Mouse (Mus musculus): Measurements from ENCODE around the gene 4921536K21Rik. TPM values are rescaled to one million over a fixed set of nuclear protein-coding genes. Genes with fewer than 3 reads are reported as not detected.

4921536K21Rik gene
- polyA plus RNA-seq, 1 experiment from 2014 or later, result not detected

DNA sequence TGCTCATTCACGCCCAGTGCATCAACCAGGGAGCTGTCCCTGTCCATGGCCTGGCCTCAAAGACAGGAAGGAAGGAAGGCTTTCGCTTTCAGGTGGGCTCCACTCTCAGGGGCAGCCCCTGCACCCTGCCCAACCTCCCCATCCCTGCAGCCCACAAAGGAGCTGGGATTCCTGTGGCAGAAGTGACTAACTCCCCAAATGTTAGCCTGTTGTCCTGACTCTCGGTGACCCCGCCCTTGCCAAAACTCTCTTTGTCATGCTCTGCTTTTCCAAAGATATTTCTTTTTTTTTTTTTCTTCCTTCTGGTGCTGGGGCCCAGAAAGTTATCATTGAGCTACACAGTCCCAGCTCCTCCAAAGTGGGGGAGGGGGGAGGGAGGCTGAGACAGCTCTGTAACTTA is 14.3 kb upstream of the 4921536K21Rik start:
- Histone ChIP-seq H3K4me3 (ENCODE audit: control insufficient read depth in 1 of 2, insufficient read depth in 1 of 2, low read depth in 1 of 2, low read length in 2 of 2) (no peak overlapping the region), H3K27ac (replicated peaks in 1 of 2; ENCODE audit: control insufficient read depth in 1 of 2, insufficient read depth in 1 of 2, low read depth in 2 of 2, low read length in 2 of 2) (no peak overlapping the region), H3K9me3 (ENCODE audit: control insufficient read depth, low read length) (no peaks in the 10 kb centered on the region), H3K9ac (ENCODE audit: low read length) (no peak overlapping the region), H3K27me3 (ENCODE audit: control insufficient read depth, insufficient read depth, low read length) (no peaks in the 10 kb centered on the region), H3K4me2 (ENCODE audit: low read length) (no peak overlapping the region), H3K36me3 (ENCODE audit: control insufficient read depth, insufficient read depth, low read length) (peaks cover 14% of the 10 kb centered on the region; the same call in 1 of the 2 replicates), H3K4me1 (ENCODE audit: control insufficient read depth in 2 of 2, insufficient read depth in 2 of 2, low read length in 2 of 2) (peaks cover 29 to 33% of the 10 kb centered on the region in 2 experiments)
- ATAC-seq (ENCODE audit: insufficient number of reproducible peaks, insufficient read depth, low FRiP score, low read depth), result no peak
- 89% methylated on average over 4 of the region's 4 CpGs for WGBS

DNA sequence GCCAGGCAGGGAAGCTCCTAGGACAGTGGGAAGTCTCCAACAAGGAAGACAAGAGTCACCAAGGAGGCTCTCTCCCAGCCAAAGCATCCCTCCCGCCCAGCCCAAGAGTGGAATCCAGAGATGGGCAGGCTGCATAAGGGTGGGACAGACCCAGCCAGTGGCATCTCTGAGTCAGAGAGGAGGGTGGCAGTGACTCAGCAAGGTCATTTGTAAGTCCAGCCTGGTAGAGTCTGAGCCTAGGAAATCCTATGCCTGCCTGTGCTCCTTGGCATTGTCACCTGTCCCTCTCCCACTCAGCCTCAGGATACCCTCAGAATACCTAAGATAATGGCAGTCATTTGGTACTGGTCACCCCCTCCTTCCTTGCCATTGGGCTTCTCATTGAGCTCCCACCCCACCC is 10.5 kb upstream of the 4921536K21Rik start:
- Histone ChIP-seq H3K27me3 (ENCODE audit: control insufficient read depth, insufficient read depth, low read length) (no peaks in the 10 kb centered on the region), H3K4me1 (ENCODE audit: control insufficient read depth in 2 of 2, insufficient read depth in 2 of 2, low read length in 2 of 2) (peaks cover 5 to 6% of the 10 kb centered on the region in 2 experiments; a peak in 3 of 4 replicates), H3K9ac (ENCODE audit: low read length) (no peak overlapping the region), H3K27ac (replicated peaks in 1 of 2; ENCODE audit: control insufficient read depth in 1 of 2, insufficient read depth in 1 of 2, low read depth in 2 of 2, low read length in 2 of 2) (no peak overlapping the region), H3K4me2 (ENCODE audit: low read length) (no peak overlapping the region), H3K9me3 (ENCODE audit: control insufficient read depth, low read length) (no peaks in the 10 kb centered on the region), H3K36me3 (ENCODE audit: control insufficient read depth, insufficient read depth, low read length) (peaks cover 14% of the 10 kb centered on the region; the same call in 1 of the 2 replicates), H3K4me3 (ENCODE audit: control insufficient read depth in 1 of 2, insufficient read depth in 1 of 2, low read depth in 1 of 2, low read length in 2 of 2) (no peak overlapping the region)
- no peak for ATAC-seq (ENCODE audit: insufficient number of reproducible peaks, insufficient read depth, low FRiP score, low read depth)
- 100% methylated on average over 1 of the region's 1 CpGs for WGBS

DNA sequence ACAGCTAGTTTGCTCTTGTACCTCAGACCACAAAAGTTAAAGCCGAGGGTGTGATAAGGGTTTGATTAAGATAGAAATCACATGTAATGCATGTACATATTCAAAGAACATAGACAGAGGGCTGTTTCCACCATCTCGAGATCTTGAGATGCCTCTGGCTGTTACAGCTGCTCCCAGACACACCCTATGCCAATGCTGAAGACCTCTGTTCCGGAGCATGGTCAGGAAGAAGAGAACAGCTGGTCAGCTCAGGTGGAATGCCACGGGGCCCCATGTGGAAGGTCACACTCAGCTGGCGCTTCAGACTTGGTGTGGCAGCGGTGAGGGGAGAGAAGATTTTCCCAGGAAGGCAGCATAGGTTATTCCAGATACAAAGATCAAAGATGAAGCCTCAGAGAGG is 9.8 kb upstream of the 4921536K21Rik start:
- no peaks in the 10 kb centered on the region for H3K9me3 ChIP-seq (ENCODE audit: control insufficient read depth, low read length)
- peaks cover 3 to 6% of the 10 kb centered on the region in 2 experiments; a peak in 3 of 4 replicates for H3K4me1 ChIP-seq (ENCODE audit: control insufficient read depth in 2 of 2, insufficient read depth in 2 of 2, low read length in 2 of 2)
- peaks cover 14% of the 10 kb centered on the region; the same call in 1 of the 2 replicates for H3K36me3 ChIP-seq (ENCODE audit: control insufficient read depth, insufficient read depth, low read length)
- H3K27me3 ChIP-seq (ENCODE audit: control insufficient read depth, insufficient read depth, low read length), result no peaks in the 10 kb centered on the region
- H3K9ac ChIP-seq (ENCODE audit: low read length), result no peak overlapping the region
- H3K27ac ChIP-seq (replicated peaks in 1 of 2; ENCODE audit: control insufficient read depth in 1 of 2, insufficient read depth in 1 of 2, low read depth in 2 of 2, low read length in 2 of 2), result no peak overlapping the region
- H3K4me3 ChIP-seq (ENCODE audit: control insufficient read depth in 1 of 2, insufficient read depth in 1 of 2, low read depth in 1 of 2, low read length in 2 of 2), result no peak overlapping the region
- WGBS, result 82% methylated on average over 6 of the region's 6 CpGs
- no peak overlapping the region for H3K4me2 ChIP-seq (ENCODE audit: low read length)
- no peak for ATAC-seq (ENCODE audit: insufficient number of reproducible peaks, insufficient read depth, low FRiP score, low read depth)

DNA sequence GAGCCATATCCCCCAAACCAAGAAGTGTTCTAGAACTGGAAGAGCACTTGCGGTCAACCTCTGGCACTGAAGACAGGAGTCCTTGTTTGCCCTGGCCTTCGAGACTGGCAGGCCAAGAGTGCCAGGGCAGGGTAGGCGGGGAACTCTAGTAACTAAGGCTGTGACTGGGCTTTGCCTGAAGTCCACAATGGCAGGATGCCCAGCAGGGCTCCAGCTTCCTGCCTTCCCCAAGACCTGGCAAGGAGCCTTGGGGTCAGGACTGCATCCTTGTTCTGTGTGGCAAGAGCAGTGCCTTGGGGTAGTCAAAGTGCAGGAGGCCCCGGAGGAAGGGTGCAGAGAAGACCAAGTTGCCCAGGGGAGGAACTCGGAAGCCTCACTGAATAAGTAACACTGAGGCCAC is 8.1 kb upstream of the 4921536K21Rik start:
- H3K9me3 ChIP-seq (ENCODE audit: control insufficient read depth, low read length), result no peaks in the 10 kb centered on the region
- 73% methylated on average over 5 of the region's 5 CpGs for WGBS
- H3K4me2 ChIP-seq (ENCODE audit: low read length), result no peak overlapping the region
- H3K9ac ChIP-seq (ENCODE audit: low read length), result no peak overlapping the region
- H3K4me1 ChIP-seq (ENCODE audit: control insufficient read depth in 2 of 2, insufficient read depth in 2 of 2, low read length in 2 of 2), result peaks cover 3 to 6% of the 10 kb centered on the region in 2 experiments; a peak in 3 of 4 replicates
- H3K36me3 ChIP-seq (ENCODE audit: control insufficient read depth, insufficient read depth, low read length), result peaks cover 23% of the 10 kb centered on the region; the same call in 1 of the 2 replicates
- H3K27me3 ChIP-seq (ENCODE audit: control insufficient read depth, insufficient read depth, low read length), result no peaks in the 10 kb centered on the region
- no peak overlapping the region for H3K27ac ChIP-seq (replicated peaks in 1 of 2; ENCODE audit: control insufficient read depth in 1 of 2, insufficient read depth in 1 of 2, low read depth in 2 of 2, low read length in 2 of 2)
- no peak overlapping the region for H3K4me3 ChIP-seq (ENCODE audit: control insufficient read depth in 1 of 2, insufficient read depth in 1 of 2, low read depth in 1 of 2, low read length in 2 of 2)
- no peak for ATAC-seq (ENCODE audit: insufficient number of reproducible peaks, insufficient read depth, low FRiP score, low read depth)

DNA sequence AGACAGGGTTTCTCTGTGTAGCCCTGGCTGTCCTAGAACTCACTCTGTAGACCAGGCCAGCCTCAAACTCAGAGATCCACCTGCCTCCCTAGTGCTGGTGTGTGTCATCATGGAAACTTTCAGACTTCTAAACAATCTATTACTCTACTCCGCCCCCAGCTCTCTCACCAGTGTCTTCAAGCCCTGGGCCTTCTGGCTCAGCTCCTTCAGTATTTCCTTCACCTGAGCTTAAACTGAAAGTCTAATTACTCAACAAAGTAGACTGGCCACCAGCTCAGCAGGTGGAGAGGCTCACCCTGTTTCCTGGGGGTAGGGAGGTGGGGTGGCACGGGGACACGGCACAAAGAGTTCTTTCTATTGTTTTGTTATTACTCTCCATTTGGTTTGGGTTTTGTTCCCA is 7.6 kb upstream of the 4921536K21Rik start:
- Histone ChIP-seq H3K9ac (ENCODE audit: low read length) (no peak overlapping the region), H3K4me1 (ENCODE audit: control insufficient read depth in 2 of 2, insufficient read depth in 2 of 2, low read length in 2 of 2) (peaks cover 3 to 6% of the 10 kb centered on the region in 2 experiments; a peak in 3 of 4 replicates), H3K36me3 (ENCODE audit: control insufficient read depth, insufficient read depth, low read length) (peaks cover 26% of the 10 kb centered on the region), H3K4me2 (ENCODE audit: low read length) (no peak overlapping the region), H3K4me3 (ENCODE audit: control insufficient read depth in 1 of 2, insufficient read depth in 1 of 2, low read depth in 1 of 2, low read length in 2 of 2) (no peak overlapping the region), H3K9me3 (ENCODE audit: control insufficient read depth, low read length) (no peaks in the 10 kb centered on the region), H3K27ac (replicated peaks in 1 of 2; ENCODE audit: control insufficient read depth in 1 of 2, insufficient read depth in 1 of 2, low read depth in 2 of 2, low read length in 2 of 2) (no peak overlapping the region), H3K27me3 (ENCODE audit: control insufficient read depth, insufficient read depth, low read length) (no peaks in the 10 kb centered on the region)
- 89% methylated on average over 3 of the region's 3 CpGs for WGBS
- ATAC-seq (ENCODE audit: insufficient number of reproducible peaks, insufficient read depth, low FRiP score, low read depth), result no peak

DNA sequence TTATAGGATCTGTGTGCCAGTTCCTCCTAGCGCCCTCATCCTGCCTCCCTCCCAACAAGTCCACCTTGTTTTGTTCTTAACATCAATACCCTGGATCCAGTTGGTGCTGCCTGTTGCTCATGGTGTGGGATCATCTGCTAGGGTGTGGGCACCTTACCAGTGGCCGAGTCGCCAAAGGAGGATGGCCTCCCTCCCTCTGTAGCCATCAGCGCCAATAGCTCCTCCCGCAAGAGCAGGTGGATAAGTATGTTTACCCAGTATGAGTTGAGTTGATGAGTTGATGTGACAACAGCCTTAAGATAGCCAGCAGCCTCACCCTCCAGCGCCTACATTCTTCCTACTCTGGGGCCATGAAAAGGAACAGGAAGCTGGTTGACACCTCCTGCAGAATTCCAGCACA is 5.4 kb upstream of the 4921536K21Rik start:
- Histone ChIP-seq H3K9ac (ENCODE audit: low read length) (no peak overlapping the region), H3K4me2 (ENCODE audit: low read length) (no peak overlapping the region), H3K4me3 (ENCODE audit: control insufficient read depth in 1 of 2, insufficient read depth in 1 of 2, low read depth in 1 of 2, low read length in 2 of 2) (no peak overlapping the region), H3K36me3 (ENCODE audit: control insufficient read depth, insufficient read depth, low read length) (peaks cover 26% of the 10 kb centered on the region), H3K27ac (replicated peaks in 1 of 2; ENCODE audit: control insufficient read depth in 1 of 2, insufficient read depth in 1 of 2, low read depth in 2 of 2, low read length in 2 of 2) (no peak overlapping the region), H3K9me3 (ENCODE audit: control insufficient read depth, low read length) (no peaks in the 10 kb centered on the region), H3K27me3 (ENCODE audit: control insufficient read depth, insufficient read depth, low read length) (no peaks in the 10 kb centered on the region), H3K4me1 (ENCODE audit: control insufficient read depth in 2 of 2, insufficient read depth in 2 of 2, low read length in 2 of 2) (peaks cover 3 to 15% of the 10 kb centered on the region in 2 experiments; a peak in 3 of 4 replicates)
- no peak for ATAC-seq (ENCODE audit: insufficient number of reproducible peaks, insufficient read depth, low FRiP score, low read depth)
- 45% methylated on average over 6 of the region's 6 CpGs for WGBS

DNA sequence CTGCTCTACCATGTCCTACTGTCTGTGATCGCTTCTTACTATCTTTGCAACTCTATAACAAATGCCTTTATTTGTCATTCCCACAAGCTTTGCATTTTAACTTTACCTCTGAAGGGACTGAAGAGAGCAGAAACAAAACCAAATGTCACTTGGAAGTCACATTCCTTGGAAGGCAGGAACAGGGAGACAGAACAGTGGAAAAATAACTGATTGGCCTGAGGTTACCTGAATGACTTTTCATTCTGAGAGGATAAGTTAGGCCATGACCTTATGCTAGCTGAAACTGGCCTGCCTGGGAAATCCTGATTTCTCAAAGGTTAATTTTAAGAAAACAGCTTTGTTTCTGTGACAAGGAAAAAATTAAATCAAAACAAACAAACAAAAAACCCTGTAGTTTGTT is 1.0 kb upstream of the 4921536K21Rik start:
- H3K4me2 ChIP-seq (ENCODE audit: low read length), result no peak overlapping the region
- no peaks in the 10 kb centered on the region for H3K27me3 ChIP-seq (ENCODE audit: control insufficient read depth, insufficient read depth, low read length)
- peaks cover 20% of the 10 kb centered on the region for H3K36me3 ChIP-seq (ENCODE audit: control insufficient read depth, insufficient read depth, low read length)
- no peaks in the 10 kb centered on the region for H3K9me3 ChIP-seq (ENCODE audit: control insufficient read depth, low read length)
- no peak overlapping the region for H3K4me3 ChIP-seq (ENCODE audit: control insufficient read depth in 1 of 2, insufficient read depth in 1 of 2, low read depth in 1 of 2, low read length in 2 of 2)
- H3K27ac ChIP-seq (replicated peaks in 1 of 2; ENCODE audit: control insufficient read depth in 1 of 2, insufficient read depth in 1 of 2, low read depth in 2 of 2, low read length in 2 of 2), result 0 out of 4 replicates have a peak overlapping the region, but pooled peaks of 1 of the 2 experiments have one; percentile 6
- H3K9ac ChIP-seq (ENCODE audit: low read length), result no peak overlapping the region
- 81% methylated on average over 1 of the region's 1 CpGs for WGBS
- ATAC-seq (ENCODE audit: insufficient number of reproducible peaks, insufficient read depth, low FRiP score, low read depth), result no peak
- peaks cover 7 to 16% of the 10 kb centered on the region in 2 experiments; a peak in 3 of 4 replicates for H3K4me1 ChIP-seq (ENCODE audit: control insufficient read depth in 2 of 2, insufficient read depth in 2 of 2, low read length in 2 of 2)

DNA sequence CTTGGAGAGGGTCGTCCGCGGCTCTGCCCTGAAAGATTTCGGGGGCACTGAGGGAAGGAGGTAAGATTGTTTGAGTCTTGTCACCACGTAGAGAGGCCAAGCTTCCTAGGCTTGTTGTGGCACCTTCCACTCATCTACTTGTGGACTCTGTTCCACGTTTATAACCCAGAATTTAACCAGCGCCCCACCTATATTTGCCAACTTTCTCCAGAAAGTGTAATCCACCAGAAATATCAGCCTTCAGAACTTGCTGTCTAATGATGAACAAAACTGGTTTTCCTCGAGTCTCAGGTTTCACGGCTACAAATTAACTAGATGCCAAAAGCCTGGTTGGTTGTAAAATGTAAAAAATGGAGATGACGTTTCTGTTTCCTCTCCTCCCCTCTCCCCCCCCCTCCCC is 560 bp upstream of the 4921536K21Rik start:
- WGBS, result 3% methylated on average over 10 of the region's 10 CpGs
- Histone ChIP-seq H3K4me3 (ENCODE audit: control insufficient read depth in 1 of 2, insufficient read depth in 1 of 2, low read depth in 1 of 2, low read length in 2 of 2) (peak overlapping the region; percentile 57 to 64), H3K4me1 (ENCODE audit: control insufficient read depth in 2 of 2, insufficient read depth in 2 of 2, low read length in 2 of 2) (peaks cover 7 to 16% of the 10 kb centered on the region in 2 experiments; a peak in 3 of 4 replicates), H3K9ac (ENCODE audit: low read length) (peak overlapping the region; percentile 77), H3K9me3 (ENCODE audit: control insufficient read depth, low read length) (no peaks in the 10 kb centered on the region), H3K4me2 (ENCODE audit: low read length) (peak overlapping the region; percentile 96), H3K36me3 (ENCODE audit: control insufficient read depth, insufficient read depth, low read length) (peaks cover 20% of the 10 kb centered on the region), H3K27me3 (ENCODE audit: control insufficient read depth, insufficient read depth, low read length) (no peaks in the 10 kb centered on the region), H3K27ac (replicated peaks in 1 of 2; ENCODE audit: control insufficient read depth in 1 of 2, insufficient read depth in 1 of 2, low read depth in 2 of 2, low read length in 2 of 2) (peak overlapping the region; percentile 10 to 77; a peak in 3 of 4 replicates)
- no peak for ATAC-seq (ENCODE audit: insufficient number of reproducible peaks, insufficient read depth, low FRiP score, low read depth)

Measured in heart, embryonic 14.5 days (tissue).